Mouse (Mus musculus) neural tube, embryonic 13.5 days (tissue): ENCODE results near the gene Ttc41. TPM values are rescaled to one million over a fixed set of nuclear protein-coding genes. Genes with fewer than 3 reads are reported as not detected.

Experiments used
- ATAC-seq: fragments of 200-750 bp; cut with Nextera tagmentation; 2 replicates; pipeline ENCODE4 v1.8.0; 2017; ENCODE audit warnings: low read depth, mild to moderate bottlenecking, moderate TSS enrichment, moderate library complexity
- H3K27ac ChIP-seq: fragments of 300-500 bp; sonication (generic); replicated peaks from 2 replicates; pipeline ENCODE4 v1.5.1; 2015; ENCODE audit warnings: moderate library complexity, mild to moderate bottlenecking, inconsistent platforms
- H3K27me3 ChIP-seq: fragments of 300-500 bp; sonication (generic); 2 replicates; pipeline ENCODE4 v1.6.1; 2015; ENCODE audit warnings: mild to moderate bottlenecking, inconsistent platforms
- H3K36me3 ChIP-seq: fragments of 300-500 bp; sonication (generic); 2 replicates; pipeline ENCODE4 v1.6.1; 2015; ENCODE audit warnings: mild to moderate bottlenecking, inconsistent platforms
- H3K4me1 ChIP-seq: fragments of 300-500 bp; sonication (generic); replicated peaks from 2 replicates; pipeline ENCODE4 v1.6.1; 2015; ENCODE audit warnings: inconsistent platforms
- H3K4me2 ChIP-seq: fragments of 300-500 bp; sonication (generic); 2 replicates; pipeline ENCODE4 v1.6.1; 2015; ENCODE audit warnings: inconsistent platforms, mild to moderate bottlenecking, moderate library complexity
- H3K4me3 ChIP-seq: fragments of 300-500 bp; sonication (generic); 2 replicates; pipeline ENCODE4 v1.5.1; 2015; ENCODE audit warnings: mild to moderate bottlenecking, inconsistent platforms
- H3K9ac ChIP-seq: fragments of 300-500 bp; sonication (generic); 2 replicates; pipeline ENCODE4 v1.6.1; 2015; ENCODE audit warnings: moderate library complexity, mild to moderate bottlenecking, inconsistent platforms
- H3K9me3 ChIP-seq: fragments of 300-500 bp; sonication (generic); 2 replicates; pipeline ENCODE4 v1.6.1; 2016; ENCODE audit warnings: inconsistent platforms
- WGBS: fragments of 180-500 bp; shearing (Covaris S2); methylation state at CpG from one replicate; pipeline ENCODE4 v1.1.7; 2015; 5-methylcytosine and 5-hydroxymethylcytosine counted together
- polyA plus RNA-seq: library from polyadenylated mRNA; unstranded; fragments of >200 nt; fragmentation: Nextera tagmentation; extraction: Ambion mirVana; gene quantifications from 2 replicates; pipeline ENCODE4 v1.2.1, GENCODE M21; 2015

Gene Ttc41
- polyA plus RNA-seq, 1 experiment from 2014 or later: 2.4 TPM

DNA sequence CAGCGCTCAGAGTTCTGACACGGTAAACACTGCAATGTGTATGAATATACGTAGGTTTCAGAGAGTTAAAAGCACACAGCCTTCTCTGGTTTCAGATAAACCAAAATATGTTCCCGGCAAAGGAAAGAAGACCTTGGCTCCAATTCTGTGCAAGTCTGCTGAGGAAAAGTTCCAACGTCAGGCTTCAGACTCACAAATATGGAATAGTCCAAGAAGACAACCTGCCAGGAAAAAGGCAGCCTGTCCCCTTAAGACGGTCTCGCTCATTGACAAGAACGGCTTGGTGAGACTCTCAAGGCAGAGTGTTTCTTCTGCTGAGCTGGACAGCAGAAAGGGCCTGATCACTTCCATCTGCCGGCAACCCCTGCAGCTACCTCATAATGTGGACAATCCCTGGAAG, 70.7 kb downstream of the Ttc41 start:
- Histone ChIP-seq H3K36me3 (no peaks in the 10 kb centered on the region), H3K27ac (no peak overlapping the region), H3K4me1 (peaks cover 23% of the 10 kb centered on the region), H3K9me3 (no peaks in the 10 kb centered on the region), H3K27me3 (peaks cover 14% of the 10 kb centered on the region), H3K4me3 (no peak overlapping the region), H3K4me2 (no peak overlapping the region), H3K9ac (no peak overlapping the region)
- WGBS: 77% methylated on average over 9 of the region's 9 CpGs
- no peak for ATAC-seq

DNA sequence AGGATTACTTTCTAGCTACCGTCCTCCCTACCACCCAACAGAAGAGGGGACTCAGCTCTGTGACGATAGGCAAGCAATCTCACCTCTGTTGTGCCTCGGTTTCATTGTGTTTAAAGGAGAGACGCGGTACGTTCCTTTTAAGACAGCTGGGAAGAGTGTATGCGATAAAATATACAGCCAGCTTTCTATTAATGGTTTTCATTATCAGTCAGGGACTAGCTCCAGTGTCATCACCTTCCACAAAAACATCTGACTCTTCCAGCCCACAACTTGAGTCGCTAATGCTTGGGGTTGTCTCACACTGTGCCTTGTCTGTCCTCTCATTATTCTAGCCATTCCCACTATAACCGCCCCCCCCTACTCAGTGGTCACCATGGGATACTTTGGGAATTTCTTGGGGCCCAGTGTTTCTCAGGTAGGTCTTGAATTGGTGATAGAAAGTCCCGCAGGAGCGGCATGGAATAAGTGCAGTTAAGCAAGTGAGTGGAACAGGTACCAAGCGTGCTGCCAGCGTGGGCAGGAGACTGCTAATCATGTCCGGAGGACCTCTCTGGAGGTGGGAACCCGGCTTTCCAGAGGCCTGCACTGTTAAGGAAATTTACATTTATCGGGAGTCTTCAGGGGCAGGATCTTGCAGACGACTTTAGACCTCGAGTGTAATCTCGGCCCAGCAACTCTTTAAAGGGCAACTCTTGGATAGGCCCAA, 72.2 kb downstream of the Ttc41 start:
- Histone ChIP-seq H3K36me3 (no peaks in the 10 kb centered on the region), H3K9ac (peak overlapping the region; percentile 76), H3K4me1 (peaks cover 34% of the 10 kb centered on the region), H3K4me2 (peak overlapping the region; percentile 90), H3K27me3 (peaks cover 14% of the 10 kb centered on the region), H3K4me3 (peak overlapping the region; percentile 69), H3K27ac (peak overlapping the region; percentile 57; the same call in 1 of the 2 replicates), H3K9me3 (no peaks in the 10 kb centered on the region)
- WGBS: 41% methylated on average over 19 of the region's 19 CpGs
- no peak; the same call in 1 of the 2 replicates for ATAC-seq

DNA sequence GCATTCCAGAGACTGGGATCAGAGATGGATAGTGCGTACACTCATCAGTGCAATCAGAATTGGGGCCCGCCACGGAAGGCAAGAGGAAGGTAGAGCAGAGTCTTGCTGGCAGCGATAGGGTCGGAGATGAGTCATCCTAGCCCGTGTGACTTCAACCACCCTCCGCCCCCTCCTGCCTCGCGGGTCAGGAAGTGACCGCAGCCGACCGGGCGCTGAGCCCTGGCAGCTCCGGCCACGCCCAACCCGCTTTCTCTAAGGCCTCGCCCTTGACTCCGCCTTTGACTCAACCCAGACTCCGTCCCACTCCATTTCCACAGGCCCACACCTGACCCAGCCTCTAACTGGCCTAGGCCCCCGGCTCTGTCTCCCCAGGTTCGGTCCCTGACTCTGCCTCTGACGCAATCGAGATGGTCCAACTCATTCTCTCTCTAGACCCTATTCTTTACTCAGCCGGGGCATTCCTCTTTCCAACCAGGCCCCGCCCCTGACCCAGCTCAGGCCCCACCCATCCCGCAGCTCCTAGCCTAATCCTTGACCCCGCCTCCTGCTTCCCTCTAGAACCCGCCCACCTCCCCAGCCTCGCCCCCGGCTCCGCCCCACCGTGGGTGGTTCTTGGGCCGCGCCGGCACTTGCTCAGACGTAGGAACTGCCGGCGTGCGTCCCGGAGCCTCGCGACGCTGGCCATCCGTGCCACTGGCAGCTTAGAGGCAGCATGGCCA, 72.9 kb downstream of the Ttc41 start, which contains the start of gene Nt5dc3:
Nt5dc3 (plus strand) TSS at position 608 of the 719 bp plus-strand sequence.
- H3K27me3 ChIP-seq: peaks cover 14% of the 10 kb centered on the region
- peak within 1 kb of the TSS; percentile 69 for H3K4me3 ChIP-seq
- H3K36me3 ChIP-seq: no peaks in the 10 kb centered on the region
- peak within 1 kb of the TSS; percentile 76 for H3K9ac ChIP-seq
- peak within 1 kb of the TSS; percentile 57; the same call in 1 of the 2 replicates for H3K27ac ChIP-seq
- H3K9me3 ChIP-seq: no peaks in the 10 kb centered on the region
- H3K4me1 ChIP-seq: peaks cover 42% of the 10 kb centered on the region
- ATAC-seq: peak; percentile 96
- under 1% methylated on average over 42 of the region's 44 CpGs for WGBS
- H3K4me2 ChIP-seq: peak within 1 kb of the TSS; percentile 90

DNA sequence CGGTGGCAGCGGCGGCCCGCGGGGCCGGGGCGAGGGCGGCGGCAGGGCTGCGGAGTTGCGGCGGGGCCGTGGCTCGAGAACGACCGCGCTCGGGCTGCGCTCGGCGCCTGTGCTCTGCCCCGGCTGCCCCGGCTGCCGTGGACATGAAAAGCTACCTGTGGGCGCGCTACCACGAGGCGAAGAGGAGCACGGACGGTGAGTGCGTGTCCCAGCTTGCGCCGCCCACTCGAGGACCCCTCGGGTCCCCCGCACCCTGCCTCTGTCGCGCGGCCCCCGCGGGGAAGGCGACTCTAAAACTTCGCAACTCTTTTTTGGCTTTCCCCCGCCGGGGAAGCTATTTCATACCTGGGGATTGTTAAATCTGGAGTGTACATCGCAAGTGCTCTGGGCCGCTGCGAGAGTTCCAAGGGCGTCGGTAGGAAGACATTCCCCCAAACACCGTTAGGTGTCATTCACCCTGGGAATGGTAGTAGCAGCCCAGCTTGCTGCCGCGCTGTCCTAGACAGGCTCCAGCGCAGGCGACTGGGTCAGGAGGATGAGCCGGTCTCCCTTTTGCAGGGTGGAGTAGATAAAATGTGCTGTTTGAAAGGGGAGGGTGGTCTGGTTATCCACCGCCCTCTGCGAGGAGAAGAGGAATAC, 73.6 kb downstream of the Ttc41 start:
- Histone ChIP-seq H3K4me1 (peaks cover 42% of the 10 kb centered on the region), H3K27ac (peak overlapping the region; percentile 57; the same call in 1 of the 2 replicates), H3K4me3 (peak overlapping the region; percentile 69), H3K4me2 (peak overlapping the region; percentile 90), H3K9ac (peak overlapping the region; percentile 76), H3K9me3 (no peaks in the 10 kb centered on the region), H3K36me3 (no peaks in the 10 kb centered on the region), H3K27me3 (peaks cover 14% of the 10 kb centered on the region)
- ATAC-seq: peak; percentile 59
- whole genome bisulfite sequencing: under 1% methylated on average over 58 of the region's 58 CpGs

DNA sequence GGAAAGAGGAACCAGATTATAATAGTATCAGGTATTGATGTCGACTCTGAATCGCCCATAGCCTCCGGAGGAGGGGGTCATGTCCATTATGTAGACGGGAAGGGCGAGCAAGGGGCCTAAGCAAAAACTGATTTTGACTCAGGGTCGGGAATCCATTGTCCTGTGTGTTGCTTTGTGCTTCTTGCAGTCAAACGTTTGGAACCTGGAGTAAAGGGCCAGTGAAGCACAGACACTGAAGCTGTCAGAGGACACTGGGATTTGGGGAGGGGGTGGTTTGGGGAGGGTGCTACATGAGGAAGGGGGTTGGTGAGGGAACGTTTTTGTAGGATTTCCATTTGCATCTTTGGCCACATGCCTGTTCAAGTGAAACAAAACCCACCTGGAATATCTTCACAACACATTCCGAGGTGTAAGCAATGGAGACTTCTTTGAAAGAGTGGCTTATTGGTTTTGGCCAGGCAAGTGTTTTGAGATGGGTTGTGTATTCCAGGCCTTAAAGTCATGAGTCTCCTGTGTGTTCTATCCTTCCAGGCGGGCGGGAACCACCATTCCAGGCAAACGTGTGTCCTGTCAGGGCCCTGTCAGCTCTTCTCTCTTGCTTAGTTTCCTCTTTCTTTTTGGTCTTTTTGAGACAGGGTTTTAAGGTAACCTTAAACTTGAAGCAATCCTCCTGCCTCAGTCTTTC, 74.3 kb downstream of the Ttc41 start:
- peak overlapping the region; percentile 90 for H3K4me2 ChIP-seq
- no peaks in the 10 kb centered on the region for H3K36me3 ChIP-seq
- peak overlapping the region; percentile 76 for H3K9ac ChIP-seq
- H3K27ac ChIP-seq: peak overlapping the region; percentile 57; the same call in 1 of the 2 replicates
- H3K4me3 ChIP-seq: peak overlapping the region; percentile 69
- no peak for ATAC-seq
- peaks cover 14% of the 10 kb centered on the region for H3K27me3 ChIP-seq
- H3K9me3 ChIP-seq: no peaks in the 10 kb centered on the region
- H3K4me1 ChIP-seq: peaks cover 42% of the 10 kb centered on the region
- 19% methylated on average over 12 of the region's 12 CpGs for WGBS

DNA sequence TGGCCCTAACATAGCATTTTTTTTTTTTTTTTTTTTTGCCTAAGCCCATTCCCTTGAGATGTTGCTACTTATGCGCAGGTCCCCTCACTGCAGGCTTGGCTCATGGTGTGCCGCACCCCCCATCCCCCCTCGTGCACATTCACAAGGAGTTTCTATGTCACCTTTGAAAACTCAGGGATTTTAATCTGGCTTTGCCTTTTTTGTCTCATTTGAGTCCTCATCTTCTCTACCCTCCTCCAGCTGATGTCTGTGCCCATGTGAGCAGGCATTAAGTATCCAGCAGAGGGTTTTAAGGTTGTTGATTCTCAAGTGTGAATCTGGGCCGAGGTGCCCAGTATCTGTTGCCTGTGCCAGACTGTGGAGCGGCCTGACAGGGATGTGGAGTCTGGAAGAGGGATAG, 76.0 kb downstream of the Ttc41 start:
- H3K4me1 ChIP-seq: peaks cover 42% of the 10 kb centered on the region
- WGBS: 44% methylated on average over 5 of the region's 5 CpGs
- ATAC-seq: no peak
- H3K27me3 ChIP-seq: peaks cover 14% of the 10 kb centered on the region
- H3K9me3 ChIP-seq: no peaks in the 10 kb centered on the region
- no peak overlapping the region for H3K27ac ChIP-seq
- no peak overlapping the region for H3K4me3 ChIP-seq
- peak overlapping the region; percentile 90 for H3K4me2 ChIP-seq
- peak overlapping the region; percentile 34; the same call in 1 of the 2 replicates for H3K9ac ChIP-seq
- no peaks in the 10 kb centered on the region for H3K36me3 ChIP-seq

DNA sequence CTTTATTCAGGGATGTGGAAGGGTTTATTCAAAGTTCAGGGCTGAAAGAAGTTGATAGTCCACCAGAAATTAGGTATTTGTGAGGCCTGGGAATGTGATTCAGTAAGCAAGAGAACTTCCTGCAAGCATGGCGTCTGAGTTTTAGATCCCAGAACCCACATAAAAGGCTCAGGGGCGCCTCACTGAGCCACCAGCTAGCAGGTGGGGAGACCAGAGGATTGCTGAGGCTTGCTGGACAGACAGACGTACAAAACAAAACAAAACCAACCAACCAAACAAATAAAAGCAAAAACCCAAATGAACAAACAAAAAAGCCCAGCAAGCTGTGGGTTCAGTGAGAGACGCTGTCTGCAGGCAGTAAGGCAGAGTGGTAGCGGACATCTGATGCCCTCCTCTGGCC, 77.0 kb downstream of the Ttc41 start:
- H3K4me3 ChIP-seq: no peak overlapping the region
- no peak overlapping the region for H3K27ac ChIP-seq
- ATAC-seq: no peak
- 56% methylated on average over 5 of the region's 5 CpGs for WGBS
- H3K4me1 ChIP-seq: peaks cover 42% of the 10 kb centered on the region
- no peaks in the 10 kb centered on the region for H3K9me3 ChIP-seq
- no peak overlapping the region for H3K4me2 ChIP-seq
- no peaks in the 10 kb centered on the region for H3K36me3 ChIP-seq
- no peak overlapping the region for H3K9ac ChIP-seq
- H3K27me3 ChIP-seq: peaks cover 14% of the 10 kb centered on the region

DNA sequence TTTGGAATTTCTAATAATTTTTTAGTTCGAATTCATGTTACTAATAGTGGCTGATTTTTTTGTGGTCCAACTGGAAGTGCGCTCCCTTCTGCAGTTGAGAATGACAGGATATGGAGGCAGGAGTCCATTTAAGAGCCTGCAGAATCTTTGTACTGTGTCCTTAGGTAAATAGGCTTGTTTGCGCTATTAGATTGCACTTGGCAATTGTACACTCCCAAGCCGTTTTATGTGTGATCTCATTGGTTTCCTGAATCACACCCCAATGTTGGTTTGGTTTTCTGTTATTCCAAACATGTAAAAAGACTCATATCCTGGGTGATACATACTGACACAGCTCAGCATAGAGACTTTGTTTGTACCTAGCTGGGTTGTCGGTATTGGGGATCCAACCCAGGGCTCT, 78.0 kb downstream of the Ttc41 start:
- no peaks in the 10 kb centered on the region for H3K36me3 ChIP-seq
- H3K4me2 ChIP-seq: no peak overlapping the region
- no peak overlapping the region for H3K9ac ChIP-seq
- 85% methylated on average over 5 of the region's 5 CpGs for WGBS
- H3K4me3 ChIP-seq: no peak overlapping the region
- peaks cover 14% of the 10 kb centered on the region for H3K27me3 ChIP-seq
- no peaks in the 10 kb centered on the region for H3K9me3 ChIP-seq
- H3K27ac ChIP-seq: no peak overlapping the region
- no peak for ATAC-seq
- H3K4me1 ChIP-seq: peaks cover 45% of the 10 kb centered on the region

DNA sequence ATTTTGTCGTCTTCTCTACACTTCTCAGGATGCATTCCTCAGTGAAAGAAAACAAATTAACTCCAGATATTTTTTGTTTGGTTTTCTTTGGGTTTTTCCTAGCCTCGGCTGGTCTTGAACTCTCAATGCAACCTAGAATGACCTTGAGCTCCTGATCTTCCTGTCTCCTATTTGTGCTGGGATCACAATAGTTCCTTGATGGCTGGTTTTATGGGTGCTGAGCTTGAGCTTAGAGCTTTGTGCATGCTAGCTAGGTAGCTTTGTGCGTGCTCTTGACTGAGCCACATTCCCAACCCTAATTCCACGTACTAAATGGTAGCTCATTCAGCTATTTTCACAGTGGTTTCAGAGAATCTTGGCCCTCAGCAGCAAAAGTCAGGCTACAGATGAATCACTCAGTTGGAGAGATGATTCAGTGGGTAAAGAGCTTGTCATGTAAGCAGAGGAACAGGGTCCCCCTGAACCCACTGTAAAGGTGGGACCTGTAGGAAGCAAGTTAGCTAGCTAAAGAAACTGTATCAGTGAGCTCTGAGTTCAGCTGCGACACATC, 78.6 kb downstream of the Ttc41 start:
- Histone ChIP-seq H3K4me3 (no peak overlapping the region), H3K4me1 (peaks cover 52% of the 10 kb centered on the region), H3K9me3 (no peaks in the 10 kb centered on the region), H3K27me3 (peaks cover 14% of the 10 kb centered on the region), H3K27ac (no peak overlapping the region), H3K4me2 (no peak overlapping the region), H3K9ac (no peak overlapping the region), H3K36me3 (no peaks in the 10 kb centered on the region)
- WGBS: 85% methylated on average over 5 of the region's 5 CpGs
- ATAC-seq: no peak

DNA sequence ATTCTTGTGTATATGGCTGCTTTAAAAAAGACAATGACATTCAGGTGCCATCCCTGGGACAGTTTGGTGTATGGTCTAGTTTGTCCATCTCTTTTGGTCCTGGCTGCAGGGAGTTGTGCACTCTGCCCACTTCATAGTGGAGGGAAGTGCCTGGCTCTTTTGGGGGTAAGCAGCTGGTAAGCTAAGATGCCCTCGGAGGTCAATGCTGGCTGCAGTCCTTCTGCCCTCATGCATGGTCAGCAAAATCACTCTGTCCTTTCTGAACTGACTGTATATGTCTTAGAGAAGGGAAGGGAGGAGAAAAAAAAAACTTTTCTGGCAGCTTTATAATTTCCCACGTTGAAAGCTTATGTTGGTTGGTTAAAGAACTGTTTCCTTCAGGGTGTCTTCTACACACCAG, 79.8 kb downstream of the Ttc41 start:
- Histone ChIP-seq H3K9me3 (no peaks in the 10 kb centered on the region), H3K9ac (no peak overlapping the region), H3K4me2 (no peak overlapping the region), H3K27me3 (peaks cover 8% of the 10 kb centered on the region), H3K4me1 (peaks cover 47% of the 10 kb centered on the region), H3K36me3 (no peaks in the 10 kb centered on the region), H3K27ac (no peak overlapping the region), H3K4me3 (no peak overlapping the region)
- ATAC-seq: no peak
- WGBS: 68% methylated on average over 2 of the region's 2 CpGs

DNA sequence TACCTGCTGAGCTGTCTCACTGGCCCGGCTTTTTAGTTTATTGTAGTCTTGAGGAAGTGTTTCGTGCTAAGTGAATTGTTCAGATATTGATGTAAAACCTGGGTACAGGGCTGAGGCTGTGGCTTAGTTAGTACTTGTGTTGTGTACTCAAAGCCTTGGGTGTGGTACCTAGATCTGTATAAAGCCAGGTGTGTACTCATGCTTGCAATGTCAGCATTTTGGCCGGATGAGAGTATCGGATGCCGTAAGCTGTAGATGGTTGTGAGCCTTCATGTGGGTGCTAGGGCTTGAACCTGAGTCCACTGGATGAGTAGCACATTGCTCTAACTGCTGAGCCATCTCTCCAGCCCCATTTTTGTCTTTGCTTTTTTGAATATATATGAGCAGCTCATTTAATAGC, 80.5 kb downstream of the Ttc41 start:
- H3K9ac ChIP-seq: no peak overlapping the region
- H3K4me1 ChIP-seq: peaks cover 41% of the 10 kb centered on the region
- no peaks in the 10 kb centered on the region for H3K36me3 ChIP-seq
- no peak overlapping the region for H3K27ac ChIP-seq
- no peak for ATAC-seq
- H3K4me2 ChIP-seq: no peak overlapping the region
- peaks cover 1% of the 10 kb centered on the region; the same call in 1 of the 2 replicates for H3K27me3 ChIP-seq
- no peak overlapping the region for H3K4me3 ChIP-seq
- 95% methylated on average over 5 of the region's 5 CpGs for WGBS
- no peaks in the 10 kb centered on the region for H3K9me3 ChIP-seq
